Mouse (Mus musculus): ENCODE data around the gene Yju2. TPM values are rescaled to one million over a fixed set of nuclear protein-coding genes. Genes with fewer than 3 reads are reported as not detected.

The Yju2 gene
- 12.9 and 13.3 TPM in 2 replicates for polyA plus RNA-seq (2012; rRNA removed)

DNA sequence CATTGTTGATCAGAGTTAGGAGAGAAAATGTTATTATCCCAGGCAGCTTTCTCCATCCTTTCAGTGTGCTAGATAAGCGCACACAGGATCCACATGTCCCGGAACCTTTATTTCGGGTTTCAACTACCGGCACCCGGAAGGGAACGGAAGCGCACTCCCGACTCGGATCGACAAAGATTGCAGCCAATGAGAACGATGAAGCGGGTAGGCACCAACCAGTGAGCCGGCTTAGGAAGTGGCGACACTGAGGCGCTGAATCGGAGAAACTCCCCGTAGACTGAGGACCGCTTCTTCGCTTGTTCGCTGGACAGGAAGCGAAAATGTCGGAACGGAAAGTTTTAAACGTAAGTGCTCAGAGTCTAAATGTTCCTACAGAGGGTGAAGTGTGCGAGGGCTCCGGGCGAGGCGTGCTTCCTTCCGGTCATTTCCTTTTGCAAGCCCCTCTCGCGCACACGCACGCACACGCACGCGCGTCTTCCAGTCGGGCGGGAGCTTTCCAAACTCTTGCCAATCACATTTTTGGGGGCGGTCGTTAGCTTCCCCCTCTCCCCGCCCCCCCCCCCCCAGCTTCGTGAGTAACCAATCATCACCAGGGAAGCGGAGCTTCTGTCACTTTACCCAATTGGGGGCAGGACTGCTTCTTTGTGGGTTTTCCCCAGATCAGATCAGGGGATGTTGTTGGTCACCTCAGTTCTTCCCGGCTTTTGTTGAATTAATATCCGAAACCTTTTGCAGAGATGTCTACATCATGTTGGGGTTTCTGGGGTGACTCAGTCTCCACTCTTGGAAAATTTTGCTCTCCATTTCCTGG lies at the start of gene Yju2:
Yju2 (plus strand) TSS at position 182 of the 811 bp plus-strand sequence.

DNA sequence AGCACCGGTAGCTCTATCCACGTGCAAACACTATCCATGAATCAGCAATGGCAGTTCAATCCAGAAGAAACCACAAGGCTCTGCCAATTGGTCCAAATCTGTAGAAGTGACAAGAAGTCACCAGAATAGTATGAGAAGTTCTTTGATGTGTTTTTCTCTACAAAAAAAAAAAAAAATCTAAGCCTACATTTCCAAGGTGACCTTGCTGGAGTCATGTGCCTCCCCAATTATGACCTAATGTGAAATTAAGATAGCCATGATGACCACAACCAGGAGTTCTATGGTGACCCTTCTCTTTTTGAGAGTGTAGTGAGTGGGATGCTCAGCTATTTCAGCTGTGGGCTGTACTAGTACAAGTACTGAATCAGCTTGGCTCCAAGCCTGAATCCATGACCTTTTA lies 9.5 kb upstream of the Yju2 start, which contains the start of gene Zfp119b:
Zfp119b (minus strand) TSS at position 101 of the 400 bp plus-strand sequence.

DNA sequence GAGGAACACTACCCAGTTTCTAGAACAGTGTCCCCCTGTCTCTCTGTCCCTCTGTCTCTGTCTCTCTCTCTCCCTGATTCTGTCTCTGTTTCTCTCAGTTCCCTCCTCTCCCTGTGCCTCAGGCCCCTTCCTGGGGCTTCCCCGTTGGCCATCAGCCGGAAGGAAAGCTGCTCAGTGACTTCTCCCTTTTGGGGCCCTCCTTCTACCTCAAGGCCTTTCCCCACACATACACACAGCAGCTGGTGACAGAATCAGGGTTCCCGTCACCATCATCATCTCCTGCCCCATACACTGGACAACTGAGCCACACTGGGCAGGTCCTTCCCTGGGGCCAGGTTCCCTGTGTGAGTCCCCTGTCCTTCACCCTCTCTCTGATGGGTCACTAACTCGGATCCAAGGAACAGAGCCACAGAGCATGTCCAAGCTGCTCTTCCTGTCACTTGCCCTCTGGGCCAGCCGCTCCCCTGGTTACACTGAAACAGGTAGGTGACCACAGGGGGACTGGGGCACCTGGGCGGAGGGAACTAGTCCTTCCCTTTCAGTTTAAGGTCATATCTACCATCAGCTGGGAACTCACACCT lies 6.4 kb upstream of the Yju2 start, which contains the start of gene Ebi3:
Ebi3 (plus strand) TSS at position 194 of the 581 bp plus-strand sequence.

DNA sequence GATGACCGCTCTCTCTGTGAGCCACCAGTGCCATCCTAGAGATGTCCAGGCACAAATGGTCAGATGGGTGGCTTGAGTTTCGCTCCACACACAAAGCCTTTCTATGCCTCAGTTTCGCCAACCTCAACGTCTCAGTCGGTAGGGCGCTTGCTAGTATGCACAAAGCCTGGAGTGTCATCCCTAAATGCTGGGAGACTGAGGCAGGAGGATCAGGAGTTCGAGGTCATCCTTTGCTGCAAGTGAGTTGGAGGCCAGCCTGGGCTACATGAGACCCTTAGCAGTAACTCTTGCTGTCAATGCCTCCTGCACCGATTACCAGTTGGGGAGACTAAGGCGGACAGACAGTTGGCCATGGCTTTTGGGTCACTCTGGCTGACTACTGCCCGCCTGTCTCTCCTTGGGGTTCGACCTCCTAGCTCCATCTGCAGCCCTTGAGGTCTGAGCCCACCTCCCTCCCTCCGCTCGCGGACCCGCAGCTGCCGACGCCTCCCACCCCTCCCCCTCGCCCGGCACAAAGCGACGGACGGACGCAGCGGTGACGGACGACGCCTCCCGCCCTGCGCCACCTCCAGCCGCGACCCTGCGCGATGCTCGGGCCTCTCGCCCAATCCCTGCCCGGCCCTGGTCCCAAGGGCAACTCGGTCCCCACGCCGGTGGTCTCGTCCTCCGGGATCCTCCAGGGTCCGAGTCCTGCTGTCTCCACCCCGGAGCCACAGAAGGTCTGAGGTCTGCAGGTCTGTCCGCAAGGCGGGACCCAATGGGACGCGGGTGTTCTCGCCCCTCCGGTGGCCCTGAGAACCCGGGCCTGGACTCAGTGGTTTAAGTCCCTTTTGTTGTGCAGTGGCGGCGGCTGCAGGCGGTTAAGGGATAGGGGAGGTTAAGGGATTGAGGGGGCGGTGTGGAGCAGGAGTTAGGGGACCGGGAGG lies 11.3 kb downstream of the Yju2 start, which contains the start of gene Shd:
Shd (plus strand) TSS at position 502 of the 926 bp plus-strand sequence.

DNA sequence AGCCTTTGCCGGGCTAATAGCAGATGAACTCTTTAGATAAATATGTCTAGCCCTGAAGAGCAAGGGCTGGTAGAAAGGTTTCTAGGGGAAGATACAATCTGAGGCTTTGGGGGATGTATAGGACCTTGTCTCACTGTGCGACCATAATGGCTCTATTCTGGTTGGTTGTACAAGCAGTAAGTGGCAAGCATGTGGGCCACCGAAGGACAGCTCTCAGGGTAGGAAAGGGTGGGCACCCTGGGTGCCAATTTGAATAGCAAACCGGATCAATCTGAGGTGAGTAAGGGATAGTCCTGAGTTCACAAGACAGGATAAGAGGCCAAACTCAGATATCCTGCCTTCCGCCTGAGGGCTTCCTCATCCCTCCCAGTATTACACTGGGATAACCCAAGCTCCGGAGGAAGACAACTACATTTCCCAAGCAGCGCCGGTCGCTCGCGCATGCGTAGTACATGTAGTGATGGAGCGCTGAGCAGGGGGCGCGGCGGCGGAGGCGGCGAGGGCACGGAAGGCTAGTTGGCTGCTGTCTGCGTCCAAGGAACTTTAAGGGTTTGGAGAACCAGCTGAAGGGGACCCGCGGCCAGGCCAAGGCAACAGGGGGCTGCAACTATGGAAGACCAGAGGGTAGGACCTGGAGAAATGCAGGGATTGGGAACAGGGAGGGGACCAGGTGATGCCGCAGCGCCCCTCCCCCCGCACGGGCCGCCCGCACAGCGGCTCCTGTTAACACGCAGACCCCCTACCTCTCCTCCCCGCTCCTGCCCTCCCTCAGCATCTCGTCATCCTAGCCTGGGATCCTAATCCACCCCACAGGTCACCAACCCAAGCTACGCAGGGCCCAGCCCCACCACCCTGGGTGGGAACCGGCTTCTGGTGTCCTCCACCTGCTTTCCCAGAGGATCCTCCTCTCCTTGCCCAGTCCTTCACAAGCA lies 27.4 kb downstream of the Yju2 start, which contains the start of gene Fsd1:
Fsd1 (plus strand) TSS at position 480 of the 932 bp plus-strand sequence.

DNA sequence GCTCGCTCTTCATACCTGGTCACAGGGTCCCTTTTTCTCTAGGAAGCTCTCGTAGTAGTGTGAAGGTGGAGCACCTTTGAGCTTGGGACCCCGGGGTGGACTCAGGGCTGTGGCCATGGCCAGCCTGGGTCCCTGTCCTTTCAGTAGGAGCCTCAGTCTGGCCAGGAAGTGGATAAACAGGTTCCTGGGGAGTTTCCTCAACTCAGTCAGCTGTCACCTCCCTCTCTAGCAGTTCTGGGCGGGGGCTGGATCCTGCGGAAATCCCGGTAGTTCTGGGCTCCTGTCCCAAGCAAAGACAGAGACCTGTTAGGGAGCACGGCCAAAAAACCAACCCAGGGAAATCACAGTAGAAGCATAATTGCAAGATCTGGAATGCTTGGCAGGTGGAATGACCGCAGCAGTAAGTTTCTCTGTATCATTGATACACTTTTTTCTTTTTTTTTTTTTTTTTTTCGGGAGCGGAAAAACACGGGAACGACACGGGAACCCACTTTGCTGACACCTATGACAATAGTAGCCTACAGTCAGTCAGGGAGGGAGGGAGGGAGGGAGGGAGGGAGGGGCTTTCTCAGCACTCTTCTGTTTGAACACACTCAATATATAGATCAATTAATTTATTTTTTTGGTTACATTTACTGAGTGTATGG lies 46.6 kb downstream of the Yju2 start, which contains the start of the genes Stap2 and Mpnd:
Stap2 (minus strand) TSS at position 170 of the 647 bp plus-strand sequence.
Mpnd (plus strand) TSS at position 297 of the 647 bp plus-strand sequence.

Other genes starting within 250 kb of the Yju2 start
- gene Pot1b, start 246.5 kb upstream of the Yju2 start, polyA plus RNA-seq (2012; rRNA removed) = 14.0 and 14.7 TPM in 2 replicates
- 0.08 TPM in 2 replicates for gene Adgre4, start 209.1 kb upstream of the Yju2 start, polyA plus RNA-seq (2012; rRNA removed)
- gene Zfp119a, start 80.2 kb upstream of the Yju2 start, polyA plus RNA-seq (2012; rRNA removed) = 4.8 and 5.3 TPM in 2 replicates
- 8.7 and 9.5 TPM in 2 replicates for gene Zfp959, start 67.0 kb upstream of the Yju2 start, polyA plus RNA-seq (2012; rRNA removed)
- gene Zfp119b, start 9.6 kb upstream of the Yju2 start, polyA plus RNA-seq (2012; rRNA removed) = 3.4 TPM in 2 replicates
- 6.0 and 6.1 TPM in 2 replicates for gene Ebi3, start 6.5 kb upstream of the Yju2 start, polyA plus RNA-seq (2012; rRNA removed)
- gene Shd, start 11.4 kb downstream of the Yju2 start, polyA plus RNA-seq (2012; rRNA removed) = 179 and 193 TPM in 2 replicates
- gene Fsd1, start 27.4 kb downstream of the Yju2 start, polyA plus RNA-seq (2012; rRNA removed) = 171 and 177 TPM in 2 replicates
- 6.9 and 7.3 TPM in 2 replicates for gene Stap2, start 46.5 kb downstream of the Yju2 start, polyA plus RNA-seq (2012; rRNA removed)
- 185 and 189 TPM in 2 replicates for gene Mpnd, start 46.6 kb downstream of the Yju2 start, polyA plus RNA-seq (2012; rRNA removed)
- 86.0 and 90.7 TPM in 2 replicates for gene Sh3gl1, start 77.5 kb downstream of the Yju2 start, polyA plus RNA-seq (2012; rRNA removed)
- 5.3 TPM in 2 replicates for gene Chaf1a, start 81.3 kb downstream of the Yju2 start, polyA plus RNA-seq (2012; rRNA removed)
- 105 and 110 TPM in 2 replicates for gene Ubxn6, start 115.9 kb downstream of the Yju2 start, polyA plus RNA-seq (2012; rRNA removed)
- gene Hdgfl2, start 120.5 kb downstream of the Yju2 start, polyA plus RNA-seq (2012; rRNA removed) = 124 and 126 TPM in 2 replicates
- gene Plin4, start 150.7 kb downstream of the Yju2 start, polyA plus RNA-seq (2012; rRNA removed) = 0.66 and 0.68 TPM in 2 replicates
- 1.9 and 2.1 TPM in 2 replicates for gene Plin5, start 158.5 kb downstream of the Yju2 start, polyA plus RNA-seq (2012; rRNA removed)
- gene Lrg1, start 162.9 kb downstream of the Yju2 start, polyA plus RNA-seq (2012; rRNA removed) = 0.06 and 0.41 TPM in 2 replicates
- 45.5 and 51.8 TPM in 2 replicates for gene Sema6b, start 181.2 kb downstream of the Yju2 start, polyA plus RNA-seq (2012; rRNA removed)
- gene Tnfaip8l1, start 203.4 kb downstream of the Yju2 start, polyA plus RNA-seq (2012; rRNA removed) = 9.4 and 10.4 TPM in 2 replicates
- 47.7 and 52.9 TPM in 2 replicates for gene Mydgf, start 224.8 kb downstream of the Yju2 start, polyA plus RNA-seq (2012; rRNA removed)

Measured in central nervous system, embryonic 18 days (tissue).